Mouse (Mus musculus): Measurements from ENCODE around the gene Mier2.

Gene Mier2

GRCm38 (mm10) chr10:79539701-79540495, 15.1 kb downstream of the Mier2 start:
- DNase-seq (ENCODE audit: low spot score), result peak; percentile 39

GRCm38 (mm10) chr10:79538873-79539272, 16.1 kb downstream of the Mier2 start:
- no peak for DNase-seq (ENCODE audit: low spot score)

GRCm38 (mm10) chr10:79538323-79538722, 16.7 kb downstream of the Mier2 start:
- peak; percentile 36 for DNase-seq (ENCODE audit: low spot score)

GRCm38 (mm10) chr10:79537781-79538180, 17.2 kb downstream of the Mier2 start:
- DNase-seq (ENCODE audit: low spot score), result peak; percentile 31

GRCm38 (mm10) chr10:79537271-79537670, 17.7 kb downstream of the Mier2 start:
- peak; percentile 40 for DNase-seq (ENCODE audit: low spot score)

GRCm38 (mm10) chr10:79536461-79537080, 18.4 kb downstream of the Mier2 start:
- peak; percentile 24 for DNase-seq (ENCODE audit: low spot score)

- no peak for DNase-seq (ENCODE audit: low spot score)
Measured at GRCm38 (mm10) chr10:79535431-79535830, 19.6 kb downstream of the Mier2 start.

GRCm38 (mm10) chr10:79534426-79534825, 20.6 kb downstream of the Mier2 start:
- DNase-seq (ENCODE audit: low spot score), result peak; percentile 28

- DNase-seq (ENCODE audit: low spot score), result peak; percentile 87
Measured at GRCm38 (mm10) chr10:79533126-79533911, 21.7 kb downstream of the Mier2 start, which contains the start of gene Plpp2. TSS of gene Plpp2 (minus strand) at chr10:79533796.

GRCm38 (mm10) chr10:79532678-79533077, 22.3 kb downstream of the Mier2 start:
- no peak for DNase-seq (ENCODE audit: low spot score)

- DNase-seq (ENCODE audit: low spot score), result no peak
Measured at GRCm38 (mm10) chr10:79531593-79531992, 23.4 kb downstream of the Mier2 start.

- DNase-seq (ENCODE audit: low spot score), result no peak
Measured at GRCm38 (mm10) chr10:79530721-79531120, 24.3 kb downstream of the Mier2 start.

- DNase-seq (ENCODE audit: low spot score), result no peak
Measured at GRCm38 (mm10) chr10:79530241-79530640, 24.8 kb downstream of the Mier2 start.

- peak; percentile 28 for DNase-seq (ENCODE audit: low spot score)
Measured at GRCm38 (mm10) chr10:79528081-79528480, 26.9 kb downstream of the Mier2 start.

GRCm38 (mm10) chr10:79527453-79527845, 27.6 kb downstream of the Mier2 start:
- no peak for DNase-seq (ENCODE audit: low spot score)

- peak; percentile 39 for DNase-seq (ENCODE audit: low spot score)
Measured at GRCm38 (mm10) chr10:79526661-79527452, 28.1 kb downstream of the Mier2 start.

GRCm38 (mm10) chr10:79525456-79526325, 29.3 kb downstream of the Mier2 start:
- peak; percentile 29 for DNase-seq (ENCODE audit: low spot score)

- no peak for DNase-seq (ENCODE audit: low spot score)
Measured at GRCm38 (mm10) chr10:79524433-79524832, 30.6 kb downstream of the Mier2 start.

GRCm38 (mm10) chr10:79506709-79507108, 48.3 kb downstream of the Mier2 start:
- no peak for DNase-seq (ENCODE audit: low spot score)

GRCm38 (mm10) chr10:79502830-79503644, 52.0 kb downstream of the Mier2 start:
- DNase-seq (ENCODE audit: low spot score), result no peak

Measured in testis, postnatal 10 days (tissue).